Mouse (Mus musculus): ENCODE results near the gene Pmis2. TPM values are rescaled to one million over a fixed set of nuclear protein-coding genes. Genes with fewer than 3 reads are reported as not detected.
A peak's percentile ranks its signal among the peaks of the same experiment; 100 is the strongest.

The Pmis2 gene
- polyA plus RNA-seq, 1 experiment from 2014 or later, result not detected

DNA sequence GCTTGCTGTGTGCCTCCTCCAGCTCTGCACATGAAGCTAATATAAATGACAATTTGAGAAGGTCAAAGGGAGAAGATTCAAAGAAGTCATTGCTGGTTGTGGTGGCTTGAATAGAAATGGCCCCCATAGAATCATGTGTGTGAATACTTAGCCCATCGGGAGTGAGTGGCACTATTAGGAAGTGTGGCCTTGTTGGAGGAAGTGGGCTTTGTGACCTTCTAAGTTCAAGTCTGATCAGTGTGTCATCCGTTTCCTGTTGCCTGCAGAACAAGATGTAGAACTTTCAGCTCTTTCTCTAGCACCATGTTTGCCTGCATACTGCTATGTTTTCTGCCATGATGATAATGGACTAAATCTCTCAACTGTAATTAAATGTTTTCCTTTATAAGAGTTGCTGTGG lies 12.0 kb upstream of the Pmis2 start:
- peaks cover 16% of the 10 kb centered on the region; the same call in 1 of the 2 replicates for H3K27me3 ChIP-seq (ENCODE audit: insufficient read depth, low read length)
- ATAC-seq (ENCODE audit: low FRiP score, low TSS enrichment), result no peak
- H3K4me2 ChIP-seq (replicated peaks; ENCODE audit: low read depth, low read length), result no peak overlapping the region
- H3K9me3 ChIP-seq (ENCODE audit: low read length), result peaks cover 2% of the 10 kb centered on the region; the same call in 1 of the 2 replicates
- 69% methylated on average over 2 of the region's 2 CpGs for WGBS
- no peak overlapping the region for H3K4me3 ChIP-seq (ENCODE audit: low read length)
- no peak overlapping the region for H3K9ac ChIP-seq (replicated peaks; ENCODE audit: low read length)
- H3K4me1 ChIP-seq (ENCODE audit: insufficient read depth, low read length), result 0 out of 2 replicates have a peak, but pooled peaks cover 4% of the 10 kb centered on the region
- H3K27ac ChIP-seq (ENCODE audit: low read length), result no peak overlapping the region
- H3K36me3 ChIP-seq (ENCODE audit: insufficient read depth, low read length), result no peaks in the 10 kb centered on the region

DNA sequence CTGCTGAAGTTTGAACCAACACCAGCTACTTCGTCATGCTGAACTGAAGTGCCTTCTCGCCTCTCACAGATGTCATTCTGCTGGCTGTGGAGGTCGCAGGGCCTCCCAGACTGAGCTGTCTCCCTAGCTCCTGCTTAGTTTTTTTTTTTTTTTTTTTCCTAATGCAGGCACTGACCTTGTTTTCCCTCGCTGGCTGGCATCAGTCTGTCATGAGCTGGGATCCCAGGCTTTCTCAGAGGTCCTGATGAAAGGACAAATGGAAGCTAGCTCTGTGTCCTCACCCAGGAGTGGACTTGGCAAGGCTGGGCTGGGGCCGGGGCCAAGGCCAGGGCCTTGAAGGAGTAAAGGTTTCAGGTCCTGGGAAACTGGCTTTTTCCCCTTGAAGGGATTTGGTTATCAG lies 10.5 kb upstream of the Pmis2 start:
- WGBS, result 44% methylated on average over 5 of the region's 5 CpGs

DNA sequence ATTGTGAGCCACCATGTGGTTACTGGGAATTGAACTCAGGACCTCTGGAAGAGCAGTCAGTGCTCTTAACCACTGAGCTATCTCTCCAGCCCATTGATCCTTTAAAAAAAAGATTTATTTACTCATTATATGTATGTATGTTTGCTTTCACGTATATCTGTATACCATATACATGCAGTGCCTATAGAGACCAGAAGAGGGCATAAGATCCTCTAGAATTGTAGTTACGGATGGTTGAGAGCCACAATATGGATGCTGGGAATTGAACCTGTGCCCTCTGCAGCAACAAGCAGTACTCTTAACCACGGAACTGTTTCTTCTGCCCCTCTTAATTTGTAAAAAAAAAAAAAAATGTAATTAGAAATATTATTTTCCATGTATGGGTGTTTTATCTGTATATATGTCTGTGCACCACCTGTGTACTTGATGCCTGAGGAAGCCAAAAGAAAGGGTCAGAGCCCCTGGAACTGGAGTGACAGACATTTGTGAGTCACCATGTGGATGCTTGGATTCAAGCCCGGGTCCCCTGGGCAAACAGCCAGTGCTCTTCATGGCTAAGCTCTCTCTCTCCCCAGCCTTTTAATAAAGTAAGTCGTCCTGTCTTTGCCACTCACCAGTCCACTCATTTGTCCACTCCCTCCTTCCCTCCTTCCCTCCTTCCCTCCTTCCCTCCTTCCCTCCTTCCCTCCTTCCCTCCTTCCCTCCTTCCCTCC lies 7.0 kb upstream of the Pmis2 start:
- WGBS, result 64% methylated on average over 5 of the region's 5 CpGs
- H3K27ac ChIP-seq (ENCODE audit: low read length), result no peak overlapping the region
- no peak for ATAC-seq (ENCODE audit: low FRiP score, low TSS enrichment)

More for the DNA sequence above, 10.5 kb upstream of the Pmis2 start:
- H3K9ac ChIP-seq (replicated peaks; ENCODE audit: low read length), result no peak overlapping the region
- no peak overlapping the region for H3K4me3 ChIP-seq (ENCODE audit: low read length)
- no peaks in the 10 kb centered on the region for H3K4me1 ChIP-seq (ENCODE audit: insufficient read depth, low read length)
- no peak overlapping the region for H3K4me2 ChIP-seq (replicated peaks; ENCODE audit: low read depth, low read length)
- H3K27ac ChIP-seq (ENCODE audit: low read length), result no peak overlapping the region
- peaks cover 3% of the 10 kb centered on the region; the same call in 1 of the 2 replicates for H3K27me3 ChIP-seq (ENCODE audit: insufficient read depth, low read length)
- no peak for ATAC-seq (ENCODE audit: low FRiP score, low TSS enrichment)
- no peaks in the 10 kb centered on the region for H3K36me3 ChIP-seq (ENCODE audit: insufficient read depth, low read length)
- H3K9me3 ChIP-seq (ENCODE audit: low read length), result peaks cover 4% of the 10 kb centered on the region; the same call in 1 of the 2 replicates

DNA sequence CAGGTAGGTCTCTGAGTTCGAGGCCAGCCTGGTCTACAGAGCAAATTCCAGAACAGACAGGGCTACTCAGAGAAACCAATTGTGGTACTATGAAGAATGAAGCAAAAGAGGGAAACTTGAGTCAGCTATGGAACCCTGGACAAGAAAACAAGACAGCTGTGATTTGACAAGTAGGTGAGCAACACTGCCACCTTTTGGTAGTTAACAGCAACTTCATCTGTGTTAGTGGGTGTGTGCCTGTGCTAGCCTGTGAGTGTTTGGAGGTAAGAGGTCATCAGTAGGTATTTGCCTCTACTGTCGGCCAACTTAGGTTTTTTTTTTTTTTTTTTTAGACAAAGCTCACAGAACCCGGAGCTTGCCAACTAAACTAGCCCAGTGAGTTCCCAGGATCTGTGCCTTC lies 2.2 kb downstream of the Pmis2 start:
- Histone ChIP-seq H3K4me1 (ENCODE audit: insufficient read depth, low read length) (peaks cover 4% of the 10 kb centered on the region; the same call in 1 of the 2 replicates), H3K9ac (replicated peaks; ENCODE audit: low read length) (no peak overlapping the region), H3K4me2 (replicated peaks; ENCODE audit: low read depth, low read length) (no peak overlapping the region), H3K27ac (ENCODE audit: low read length) (no peak overlapping the region), H3K27me3 (ENCODE audit: insufficient read depth, low read length) (no peaks in the 10 kb centered on the region), H3K36me3 (ENCODE audit: insufficient read depth, low read length) (no peaks in the 10 kb centered on the region), H3K4me3 (ENCODE audit: low read length) (no peak overlapping the region), H3K9me3 (ENCODE audit: low read length) (no peaks in the 10 kb centered on the region)
- ATAC-seq (ENCODE audit: low FRiP score, low TSS enrichment), result no peak
- 42% methylated on average over 3 of the region's 3 CpGs for WGBS

More for the DNA sequence above, 7.0 kb upstream of the Pmis2 start:
- H3K4me1 ChIP-seq (ENCODE audit: insufficient read depth, low read length), result no peaks in the 10 kb centered on the region
- H3K4me2 ChIP-seq (replicated peaks; ENCODE audit: low read depth, low read length), result no peak overlapping the region
- no peak overlapping the region for H3K9ac ChIP-seq (replicated peaks; ENCODE audit: low read length)
- peaks cover 4% of the 10 kb centered on the region; the same call in 1 of the 2 replicates for H3K9me3 ChIP-seq (ENCODE audit: low read length)
- no peaks in the 10 kb centered on the region for H3K27me3 ChIP-seq (ENCODE audit: insufficient read depth, low read length)
- H3K36me3 ChIP-seq (ENCODE audit: insufficient read depth, low read length), result no peaks in the 10 kb centered on the region
- H3K4me3 ChIP-seq (ENCODE audit: low read length), result no peak overlapping the region

DNA sequence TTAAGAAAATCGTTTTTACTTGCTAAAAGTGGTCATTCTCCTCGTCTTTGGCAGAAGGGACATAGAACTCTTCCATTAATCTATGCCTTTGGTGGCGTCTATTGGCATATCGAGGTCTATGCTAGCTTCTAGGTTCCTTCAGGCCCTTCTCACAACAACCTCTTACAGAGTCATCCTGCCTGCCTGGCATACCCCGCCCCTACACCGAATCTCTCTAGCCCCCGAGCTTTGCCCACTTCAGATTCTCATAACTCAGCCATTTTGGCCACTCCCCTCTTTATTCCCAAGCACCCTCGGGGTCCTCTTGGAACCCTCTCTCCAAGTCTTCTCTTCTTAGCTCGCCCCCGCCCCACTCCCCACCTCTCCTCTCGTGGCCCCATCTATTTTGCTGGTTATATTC lies 6.1 kb downstream of the Pmis2 start:
- Histone ChIP-seq H3K9ac (replicated peaks; ENCODE audit: low read length) (peak overlapping the region; percentile 85), H3K9me3 (ENCODE audit: low read length) (no peaks in the 10 kb centered on the region), H3K36me3 (ENCODE audit: insufficient read depth, low read length) (peaks cover 11% of the 10 kb centered on the region), H3K27ac (ENCODE audit: low read length) (no peak overlapping the region), H3K4me1 (ENCODE audit: insufficient read depth, low read length) (peaks cover 4% of the 10 kb centered on the region; the same call in 1 of the 2 replicates), H3K4me2 (replicated peaks; ENCODE audit: low read depth, low read length) (peak overlapping the region; percentile 74), H3K4me3 (ENCODE audit: low read length) (peak overlapping the region; percentile 75), H3K27me3 (ENCODE audit: insufficient read depth, low read length) (no peaks in the 10 kb centered on the region)
- 6% methylated on average over 11 of the region's 11 CpGs for WGBS
- ATAC-seq (ENCODE audit: low FRiP score, low TSS enrichment), result peak; percentile 53; the same call in 1 of the 2 replicates

DNA sequence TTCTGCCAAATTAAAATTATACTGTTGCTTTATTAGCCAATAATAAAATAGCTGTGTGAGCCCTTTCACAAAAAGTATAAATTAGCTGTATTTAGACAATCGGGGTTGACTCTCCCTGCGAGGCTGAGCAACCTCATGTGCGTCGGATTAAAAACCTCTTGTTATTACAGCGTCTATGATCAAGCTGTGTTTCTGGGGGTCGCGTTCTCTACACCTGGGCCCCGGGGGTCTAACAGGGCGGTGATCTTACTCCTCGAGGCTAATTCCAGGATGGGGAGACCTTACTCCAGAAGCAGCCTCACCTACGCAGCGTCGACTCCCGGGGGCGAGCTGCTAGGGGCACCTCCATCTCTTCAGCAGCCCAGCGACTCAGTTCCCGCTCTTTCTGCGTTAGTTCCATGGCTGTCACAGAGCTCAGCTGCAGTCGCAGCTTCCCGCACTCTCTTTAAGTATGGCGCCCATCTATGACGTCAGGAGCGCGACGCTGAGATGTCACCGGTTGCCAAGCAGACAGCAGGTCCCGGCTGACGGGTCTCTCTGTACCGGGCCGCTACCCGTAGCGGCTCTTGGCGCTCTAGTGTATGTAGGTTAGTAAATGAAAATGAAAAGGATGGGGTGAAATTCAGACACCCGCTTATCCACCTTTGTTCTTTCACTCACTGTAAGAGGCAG lies 6.7 kb downstream of the Pmis2 start, which contains the start of gene Haus5:
Gene Haus5 (minus strand): TSS at position 466 of the 672 bp plus-strand sequence.
- under 1% methylated on average over 34 of the region's 34 CpGs for WGBS
- Histone ChIP-seq H3K4me3 (ENCODE audit: low read length) (peak within 1 kb of the TSS; percentile 75), H3K27ac (ENCODE audit: low read length) (no peak within 1 kb of the TSS), H3K9ac (replicated peaks; ENCODE audit: low read length) (peak within 1 kb of the TSS; percentile 85), H3K4me1 (ENCODE audit: insufficient read depth, low read length) (peaks cover 4% of the 10 kb centered on the region; the same call in 1 of the 2 replicates), H3K27me3 (ENCODE audit: insufficient read depth, low read length) (no peaks in the 10 kb centered on the region), H3K36me3 (ENCODE audit: insufficient read depth, low read length) (peaks cover 17% of the 10 kb centered on the region), H3K4me2 (replicated peaks; ENCODE audit: low read depth, low read length) (peak within 1 kb of the TSS; percentile 74), H3K9me3 (ENCODE audit: low read length) (no peaks in the 10 kb centered on the region)
- peak; percentile 95 for ATAC-seq (ENCODE audit: low FRiP score, low TSS enrichment)

DNA sequence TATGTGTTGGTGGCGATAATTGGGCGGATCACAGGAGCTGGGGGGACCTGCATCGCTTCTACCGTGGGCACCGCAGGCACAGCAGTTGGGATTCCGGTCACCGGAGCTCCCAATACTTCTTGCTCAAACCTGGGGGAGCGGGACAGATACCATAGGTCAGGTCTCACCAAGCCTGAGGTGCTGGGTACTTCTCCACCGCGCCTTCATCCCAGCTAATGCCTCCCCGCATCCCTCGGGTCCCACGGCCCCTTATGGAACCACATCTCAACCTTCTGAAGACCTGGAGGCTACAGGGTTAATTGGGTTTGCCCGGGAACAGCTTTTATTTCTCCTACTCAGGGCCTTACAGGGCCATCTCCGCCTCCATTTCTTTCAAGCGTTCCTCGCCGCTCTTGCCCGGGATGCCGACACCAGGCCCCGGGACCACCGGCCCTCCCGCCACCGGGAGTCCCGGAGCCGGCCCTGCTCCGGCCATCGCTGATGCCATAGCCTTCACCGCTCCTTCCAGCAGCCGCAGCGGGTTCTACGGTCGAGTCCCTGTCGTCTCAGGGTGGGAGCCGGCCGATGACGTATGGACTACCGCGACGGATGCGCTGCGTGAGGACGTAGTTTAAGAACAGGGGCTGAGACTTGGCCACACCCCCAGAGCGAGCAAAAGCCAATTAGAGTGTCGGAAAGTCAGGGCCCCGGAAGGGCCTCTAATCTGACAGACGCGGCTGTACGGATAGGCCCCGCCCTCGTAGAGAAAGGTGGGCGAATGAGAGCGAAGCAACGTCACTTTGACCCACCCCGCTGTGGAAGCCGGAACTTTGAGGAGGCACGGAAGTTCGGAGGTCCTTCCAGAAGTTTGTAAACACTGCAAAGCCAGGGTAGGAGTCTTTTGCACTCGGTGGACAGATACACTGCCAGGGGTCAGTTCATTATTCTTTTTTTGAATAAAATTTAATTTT lies 21.5 kb downstream of the Pmis2 start, which contains the start of gene Rbm42:
Gene Rbm42 (minus strand): TSS at position 727 of the 950 bp plus-strand sequence.
- H3K36me3 ChIP-seq (ENCODE audit: insufficient read depth, low read length), result peaks cover 41% of the 10 kb centered on the region
- ATAC-seq (ENCODE audit: low FRiP score, low TSS enrichment), result peak; percentile 99
- H3K9ac ChIP-seq (replicated peaks; ENCODE audit: low read length), result peak within 1 kb of the TSS; percentile 99
- WGBS, result 1% methylated on average over 59 of the region's 59 CpGs
- H3K4me2 ChIP-seq (replicated peaks; ENCODE audit: low read depth, low read length), result peak within 1 kb of the TSS; percentile 98
- peaks cover 11% of the 10 kb centered on the region for H3K4me1 ChIP-seq (ENCODE audit: insufficient read depth, low read length)
- H3K9me3 ChIP-seq (ENCODE audit: low read length), result no peaks in the 10 kb centered on the region
- peak within 1 kb of the TSS; percentile 63 for H3K27ac ChIP-seq (ENCODE audit: low read length)
- H3K27me3 ChIP-seq (ENCODE audit: insufficient read depth, low read length), result no peaks in the 10 kb centered on the region
- peak within 1 kb of the TSS; percentile 100 for H3K4me3 ChIP-seq (ENCODE audit: low read length)

DNA sequence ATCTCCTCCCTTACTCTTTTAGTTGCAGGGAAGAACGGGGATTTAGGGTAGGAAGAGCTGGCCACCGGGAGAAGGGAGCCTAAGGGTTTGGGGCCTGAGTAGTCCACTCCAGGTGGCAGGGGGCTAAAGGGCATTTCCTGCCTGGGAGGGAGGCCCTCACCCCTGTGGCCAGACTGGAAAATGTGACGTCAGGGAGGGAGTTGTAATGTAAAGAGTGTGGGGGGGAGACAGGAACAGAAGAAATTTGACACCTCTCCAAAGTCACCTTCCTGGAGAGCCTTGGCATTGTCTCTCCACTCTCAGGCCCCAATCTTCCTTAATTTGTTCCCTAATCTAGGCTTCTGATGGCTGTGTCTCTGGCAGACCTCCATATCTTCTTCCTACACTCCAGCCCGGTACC lies 32.3 kb downstream of the Pmis2 start:
- Histone ChIP-seq H3K4me1 (ENCODE audit: insufficient read depth, low read length) (peaks cover 15% of the 10 kb centered on the region), H3K9me3 (ENCODE audit: low read length) (no peaks in the 10 kb centered on the region), H3K4me3 (ENCODE audit: low read length) (no peak overlapping the region), H3K9ac (replicated peaks; ENCODE audit: low read length) (peak overlapping the region; percentile 23; the same call in 1 of the 2 replicates), H3K27ac (ENCODE audit: low read length) (no peak overlapping the region), H3K27me3 (ENCODE audit: insufficient read depth, low read length) (peaks cover 26% of the 10 kb centered on the region), H3K36me3 (ENCODE audit: insufficient read depth, low read length) (peaks cover 41% of the 10 kb centered on the region), H3K4me2 (replicated peaks; ENCODE audit: low read depth, low read length) (no peak overlapping the region)
- 13% methylated on average over 4 of the region's 4 CpGs for WGBS
- no peak for ATAC-seq (ENCODE audit: low FRiP score, low TSS enrichment)

DNA sequence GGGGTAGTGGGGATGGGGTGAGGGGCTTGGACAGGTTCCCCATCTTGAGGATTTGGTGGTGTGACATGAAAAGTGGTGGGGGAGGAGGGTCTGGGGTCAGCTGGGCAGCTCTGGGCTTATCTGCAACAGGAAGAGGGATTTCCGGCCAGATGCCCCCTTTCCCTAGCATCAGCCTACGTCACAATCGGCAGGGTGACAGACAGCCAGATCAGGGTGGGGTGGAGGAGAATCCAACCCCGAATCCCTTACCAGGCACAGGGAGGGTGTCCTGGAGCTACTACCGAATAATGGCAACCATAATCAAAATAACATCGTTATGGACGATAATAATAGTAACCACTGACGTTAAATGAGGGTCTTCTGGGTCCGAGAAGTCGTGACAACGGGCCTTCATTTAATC lies 35.0 kb downstream of the Pmis2 start:
- Histone ChIP-seq H3K9me3 (ENCODE audit: low read length) (no peaks in the 10 kb centered on the region), H3K4me2 (replicated peaks; ENCODE audit: low read depth, low read length) (no peak overlapping the region), H3K27ac (ENCODE audit: low read length) (no peak overlapping the region), H3K4me3 (ENCODE audit: low read length) (no peak overlapping the region), H3K9ac (replicated peaks; ENCODE audit: low read length) (no peak overlapping the region), H3K36me3 (ENCODE audit: insufficient read depth, low read length) (peaks cover 16% of the 10 kb centered on the region; the same call in 1 of the 2 replicates), H3K27me3 (ENCODE audit: insufficient read depth, low read length) (peaks cover 51% of the 10 kb centered on the region), H3K4me1 (ENCODE audit: insufficient read depth, low read length) (peaks cover 15% of the 10 kb centered on the region)
- WGBS, result 25% methylated on average over 11 of the region's 11 CpGs
- no peak for ATAC-seq (ENCODE audit: low FRiP score, low TSS enrichment)

Data from kidney, embryonic 16.5 days (tissue).